Mouse (Mus musculus) heart, postnatal 14 days (tissue): Measurements from ENCODE around the gene Ccdc186. TPM values are rescaled to one million over a fixed set of nuclear protein-coding genes. Genes with fewer than 3 reads are reported as not detected.
"Not testable (repeated sequence)": the region's sequence is repeated elsewhere in the genome, so short reads cannot be mapped to it uniquely, and the experiment has no call there.

Experiments used
- DNase-seq, 2 experiments: peaks; one replicate each; pipeline ENCODE4 v3.0.0; 2021 to 2022
- intact Hi-C: fragments of 180-260 bp; cut with DNase I; formaldehyde crosslinking; loops from one replicate; pipeline ENCODE4 v1.15.1; 2025
- total RNA-seq, 2 experiments: library from RNA; stranded (reverse); gene quantifications; 2 replicates each; pipeline ENCODE4 v1.2.3; 2021

Ccdc186 gene
- total RNA-seq, 2 experiments from 2014 or later: 26.1 to 26.5 TPM

DNA sequence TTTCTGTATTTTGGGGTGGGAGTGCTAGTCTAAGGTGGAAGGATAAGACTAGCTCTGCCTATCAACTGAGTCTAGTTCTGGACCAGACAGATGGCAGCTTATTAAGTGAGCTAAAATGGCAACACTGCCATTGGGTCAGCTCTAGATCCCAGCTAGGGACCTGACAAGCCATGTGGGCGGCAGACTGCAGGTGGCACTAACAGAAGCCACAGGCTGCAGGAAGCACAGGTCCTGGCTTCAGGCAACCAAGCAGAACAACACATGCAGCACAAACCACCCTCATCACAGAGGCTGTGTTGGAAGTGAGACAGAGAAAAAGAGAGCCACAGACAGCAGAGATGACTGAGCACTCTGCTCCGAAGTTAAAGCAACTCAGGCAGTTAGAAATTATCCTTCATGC is 16.6 kb downstream of the Ccdc186 start:
- no peak for DNase-seq
- intact Hi-C loops: no loop called here

- intact Hi-C loops: no loop called here
- no peak for DNase-seq
Observed at GRCm38 (mm10) chr19:56802352-56802746, 19.6 kb downstream of the Ccdc186 start.

DNA sequence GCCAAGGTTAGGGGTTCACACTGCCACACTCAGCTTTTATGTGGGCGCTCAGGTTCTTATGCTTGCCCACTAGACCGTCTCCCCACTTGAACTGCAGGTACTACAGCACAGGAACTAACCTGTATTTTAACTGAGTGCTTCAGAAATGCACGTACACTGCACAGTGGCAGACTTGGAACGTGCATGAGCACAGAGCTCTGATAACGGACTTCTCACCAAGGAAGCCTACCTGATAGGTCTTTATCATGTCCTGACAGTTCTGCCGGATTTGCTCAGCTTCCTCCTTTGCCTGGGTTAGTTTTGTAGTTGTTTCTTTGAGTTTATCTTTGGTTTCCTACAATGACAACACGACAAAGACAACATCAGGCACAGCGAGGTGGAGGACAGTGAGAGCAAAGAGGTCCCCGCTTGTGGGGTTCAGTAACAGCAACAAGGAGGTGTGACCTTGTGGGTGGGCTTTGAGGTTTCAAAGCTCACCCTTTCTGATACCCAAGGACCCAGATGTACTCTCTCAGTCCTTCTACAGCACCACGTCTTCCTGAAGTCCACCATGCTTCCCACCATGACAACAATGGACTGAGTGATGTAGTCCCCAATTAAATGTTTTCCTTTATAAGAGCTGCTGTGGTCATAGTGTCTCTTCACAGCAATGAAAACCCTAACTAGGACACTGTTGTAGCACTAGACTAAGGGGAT is 20.2 kb downstream of the Ccdc186 start:
- DNase-seq: no peak
- intact Hi-C loops: no loop called here

DNA sequence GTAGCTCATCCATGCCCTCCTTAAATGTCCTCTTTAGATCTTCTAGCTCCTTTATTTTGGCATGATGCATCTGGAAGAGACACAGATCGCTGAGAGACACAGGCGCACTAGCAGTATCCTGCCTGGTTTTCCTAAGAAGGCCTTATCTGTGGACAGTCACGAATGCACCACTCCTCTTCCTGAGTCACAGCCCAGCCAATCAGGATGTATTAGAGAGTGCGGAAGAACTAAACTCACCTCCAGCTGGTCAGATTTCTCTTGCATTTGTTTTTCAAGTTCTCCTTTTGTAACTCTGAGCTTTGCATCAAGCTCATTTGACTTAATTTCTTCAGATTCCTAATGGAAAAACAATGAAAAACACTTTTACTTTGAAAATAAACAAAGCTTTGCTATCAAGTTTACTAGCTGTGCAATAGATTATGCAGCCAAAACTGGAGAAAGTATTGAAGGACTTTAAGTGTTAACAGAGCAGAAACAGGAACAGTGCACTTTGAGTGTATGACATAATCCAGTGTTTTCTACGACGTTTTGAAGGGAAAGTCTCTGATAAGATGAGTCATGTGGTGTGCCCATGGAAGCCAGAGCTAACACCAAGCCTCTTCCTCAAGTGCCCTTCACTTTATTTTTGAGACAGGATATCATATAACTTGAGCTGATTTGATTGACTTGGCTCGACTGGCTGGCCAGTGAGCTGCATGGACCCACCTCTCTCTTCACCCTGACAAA is 20.9 kb downstream of the Ccdc186 start:
- intact Hi-C loops: no loop called here

GRCm38 (mm10) chr19:56800226-56800625 is 21.8 kb downstream of the Ccdc186 start:
- intact Hi-C loops: no loop called here
- no peak for DNase-seq

More for the DNA sequence above, 20.9 kb downstream of the Ccdc186 start:
- no peak for DNase-seq

- no peak for DNase-seq
Observed at GRCm38 (mm10) chr19:56797376-56797775, 24.6 kb downstream of the Ccdc186 start.

DNA sequence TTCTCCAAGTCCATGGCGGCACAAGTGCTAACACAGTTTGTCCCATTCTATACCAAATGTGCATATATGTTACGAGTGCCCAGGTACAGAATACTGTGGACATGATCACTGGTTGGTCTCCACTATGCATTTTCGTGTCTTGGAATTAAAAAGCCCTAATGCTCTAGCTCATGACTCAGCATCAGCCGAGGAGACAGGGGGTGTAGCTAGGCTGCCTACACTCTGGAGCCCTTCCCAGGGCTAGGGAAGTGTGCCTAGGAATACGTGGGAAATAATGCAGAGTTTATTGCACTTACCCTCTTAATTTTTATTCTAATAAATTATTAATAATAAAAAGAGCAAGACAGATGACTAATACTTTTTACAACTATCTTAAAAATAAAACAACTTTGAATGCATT is 33.0 kb downstream of the Ccdc186 start:
- intact Hi-C loops: no loop called here
- DNase-seq: no peak

More at GRCm38 (mm10) chr19:56797376-56797775, 24.6 kb downstream of the Ccdc186 start:
- intact Hi-C loops: no loop called here

- intact Hi-C loops: no loop called here
- no peak for DNase-seq
Observed at GRCm38 (mm10) chr19:56787911-56788310, 34.1 kb downstream of the Ccdc186 start.

- intact Hi-C loops: loop anchor here (5.0 kb wide), 1 partner anchor 356 kb away; no protein-coding TSS in a partner anchor
- not testable (repeated sequence) for DNase-seq
Observed at GRCm38 (mm10) chr19:56778532-56778931, 43.5 kb downstream of the Ccdc186 start.

DNA sequence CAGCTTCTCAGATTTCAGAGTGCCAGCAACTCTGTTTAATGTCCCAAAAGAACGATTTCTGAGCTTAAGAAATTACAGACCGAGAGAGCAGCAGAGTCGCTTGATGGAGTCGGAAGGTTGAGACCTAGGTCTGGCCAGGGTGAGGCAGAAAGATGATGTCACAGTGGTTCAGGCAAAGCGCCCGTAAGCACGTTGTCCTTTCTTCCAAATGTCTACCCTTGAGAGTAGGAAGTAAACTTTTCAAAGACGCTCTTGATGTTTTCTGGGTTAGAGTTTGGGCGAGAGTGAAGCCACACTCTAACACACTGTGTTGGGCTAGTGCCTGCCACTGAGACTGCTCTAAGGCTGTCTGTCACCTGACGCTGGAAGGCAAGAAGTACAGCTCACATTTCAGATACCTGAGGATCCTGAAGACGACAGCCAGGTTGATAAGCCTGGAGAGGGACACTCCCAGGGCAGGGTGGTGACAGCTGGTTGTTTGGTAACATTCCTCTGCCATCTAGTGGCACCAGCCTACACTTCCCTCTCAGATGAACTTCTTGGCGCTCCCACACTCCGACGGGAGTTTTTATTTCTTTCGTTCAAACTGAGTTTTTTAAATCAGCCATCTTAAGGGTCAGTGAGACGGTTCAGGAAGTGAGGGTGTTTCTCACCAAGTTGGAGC is 45.1 kb downstream of the Ccdc186 start:
- peak; percentile 50 to 61 for DNase-seq
- intact Hi-C loops: loop anchor here (2.0 to 5.0 kb wide), 3 partner anchors 56 to 355 kb away; no protein-coding TSS in a partner anchor

GRCm38 (mm10) chr19:56775893-56776718 is 45.9 kb downstream of the Ccdc186 start:
- DNase-seq: peak; percentile 27 to 41
- intact Hi-C loops: loop anchor here (2.0 to 5.0 kb wide), 3 partner anchors 55 to 354 kb away; no protein-coding TSS in a partner anchor

DNA sequence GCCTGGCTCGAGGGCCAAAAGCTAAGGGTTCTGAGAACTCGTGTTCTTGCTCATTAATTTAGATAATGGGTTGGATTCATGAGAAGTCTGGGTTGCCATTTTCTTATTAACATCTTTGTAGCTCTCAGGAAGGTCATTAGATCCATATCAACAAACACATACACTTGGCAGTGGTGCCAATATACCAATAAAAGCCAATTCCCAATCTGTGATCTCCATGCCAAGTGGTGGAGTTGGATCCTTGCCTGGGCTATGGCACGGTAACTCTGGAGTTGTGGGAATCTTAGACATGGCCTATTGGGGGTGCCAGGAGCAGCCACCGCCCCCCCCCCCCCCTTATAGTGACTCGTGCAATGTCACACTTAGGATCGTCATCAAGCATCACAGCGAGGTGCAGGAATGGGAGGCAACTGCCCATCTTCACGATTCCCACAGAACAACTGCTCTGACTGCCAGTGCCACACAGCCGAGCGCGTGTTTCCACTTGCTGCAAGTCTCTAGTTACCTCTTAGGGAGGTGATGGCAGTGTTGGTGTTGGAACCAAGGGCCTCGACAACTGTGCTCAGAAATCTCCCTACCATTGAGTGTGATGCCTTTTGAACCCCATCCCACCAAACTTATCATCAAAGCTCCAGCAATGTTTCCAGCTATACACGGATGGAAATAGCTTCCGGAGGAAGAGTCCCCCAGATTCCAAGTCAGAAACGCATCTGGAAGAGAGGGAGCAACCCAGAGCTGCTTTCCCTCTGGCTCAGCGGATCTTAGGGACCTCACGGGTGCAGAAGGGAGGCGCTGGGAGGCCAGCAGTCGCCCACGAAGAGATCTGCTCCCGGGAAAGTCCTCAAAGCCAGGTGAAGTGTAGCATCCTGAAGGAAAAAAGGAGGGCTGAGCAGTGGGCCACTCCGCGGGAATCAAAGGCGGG is 46.8 kb downstream of the Ccdc186 start:
- DNase-seq: no peak
- intact Hi-C loops: loop anchor here (5.0 kb wide), 1 partner anchor 353 kb away; no protein-coding TSS in a partner anchor

DNA sequence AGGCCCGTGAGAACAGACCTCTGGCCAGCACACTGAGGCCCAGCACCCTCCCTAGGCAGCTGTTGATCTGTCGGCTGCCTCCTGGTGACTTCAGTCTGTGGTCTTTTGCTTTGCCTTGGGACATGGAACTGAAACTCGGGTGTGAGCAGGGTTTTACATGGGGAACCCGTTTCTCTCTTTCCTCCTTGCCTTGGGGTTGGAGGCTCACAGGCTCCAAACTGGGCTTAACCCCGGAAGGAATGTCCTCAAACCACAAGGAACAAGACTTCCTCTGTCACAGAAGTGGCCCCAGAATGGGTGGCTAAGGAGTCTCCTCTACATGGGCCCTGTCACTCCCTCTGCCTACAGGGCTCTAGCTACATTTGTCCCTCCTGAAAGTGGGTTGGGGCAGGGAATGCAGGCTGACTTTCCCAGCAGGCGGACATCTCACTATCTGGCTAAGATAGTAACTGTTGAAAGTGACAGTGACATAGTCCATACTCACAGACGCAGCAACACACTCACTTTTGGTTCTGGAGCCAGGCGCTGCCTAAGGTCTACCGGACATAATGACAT is 47.5 kb downstream of the Ccdc186 start:
- intact Hi-C loops: no loop called here
- DNase-seq: peak; percentile 39 to 49

DNA sequence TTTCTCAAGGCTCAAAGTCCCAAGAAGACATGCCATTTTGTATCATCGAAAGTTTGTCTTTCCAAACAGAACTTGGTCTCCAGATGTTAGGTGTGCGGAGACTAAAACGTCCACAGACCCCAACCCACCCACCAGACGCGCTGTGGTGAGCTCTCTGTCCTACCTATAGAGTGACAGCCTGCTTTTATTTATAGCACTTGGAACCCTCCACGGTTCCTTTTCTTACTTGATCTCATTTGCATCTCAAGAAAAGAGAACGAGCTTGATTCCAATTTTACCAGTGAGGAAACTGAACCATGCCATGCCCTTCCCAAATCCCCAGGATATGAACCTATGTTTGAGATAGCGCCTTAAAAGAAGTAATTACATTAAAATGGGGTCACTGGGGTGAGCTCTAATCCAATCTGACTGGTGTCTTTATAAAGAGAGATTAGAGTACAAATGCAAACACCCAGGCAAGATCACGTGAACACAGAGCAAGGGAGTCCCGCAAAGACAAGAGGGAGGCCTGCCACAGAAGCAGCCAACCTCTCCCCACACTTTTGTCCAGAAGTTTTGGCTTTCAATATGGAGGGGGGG is 48.5 kb downstream of the Ccdc186 start:
- intact Hi-C loops: no loop called here

DNA sequence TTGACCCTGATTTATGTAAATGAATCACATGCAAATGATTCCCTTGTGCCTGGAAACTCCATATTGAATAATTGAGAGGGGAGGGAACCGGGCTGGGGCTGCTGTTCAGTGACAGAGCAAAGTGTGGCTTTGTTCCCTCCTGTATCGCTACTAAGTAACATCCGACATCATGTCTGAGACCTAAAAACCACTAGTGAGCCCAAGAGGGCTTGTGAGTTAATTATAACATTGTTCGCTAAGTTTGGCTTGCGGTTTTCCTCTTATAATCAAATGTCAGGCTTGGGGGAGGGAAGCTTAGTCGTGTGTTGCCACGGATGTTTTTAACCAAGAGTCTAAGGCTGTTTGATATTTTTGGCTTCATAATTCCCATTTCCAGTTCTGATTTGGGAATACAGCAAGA is 49.8 kb downstream of the Ccdc186 start:
- intact Hi-C loops: no loop called here
- no peak for DNase-seq

More for the DNA sequence above, 48.5 kb downstream of the Ccdc186 start:
- DNase-seq: no peak

DNA sequence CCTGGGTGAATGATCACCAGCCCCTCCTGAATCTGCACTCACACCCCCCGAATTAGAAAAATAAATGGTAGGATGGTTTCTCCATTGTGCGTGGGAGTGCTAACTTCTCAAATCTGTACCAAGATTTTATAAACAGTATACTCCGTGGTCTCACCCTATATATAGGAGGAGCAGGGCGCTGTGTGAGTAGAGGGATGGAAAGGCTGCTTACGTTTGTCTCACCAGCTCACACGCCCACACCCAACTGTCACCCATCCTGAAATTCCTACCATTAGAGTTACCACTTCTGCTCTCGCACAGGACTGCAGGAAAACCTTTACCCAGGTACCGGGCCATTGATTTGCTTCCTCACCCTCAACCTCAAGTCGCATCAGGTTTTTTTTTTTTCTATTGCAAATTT is 53.0 kb downstream of the Ccdc186 start:
- intact Hi-C loops: no loop called here
- no peak for DNase-seq

DNA sequence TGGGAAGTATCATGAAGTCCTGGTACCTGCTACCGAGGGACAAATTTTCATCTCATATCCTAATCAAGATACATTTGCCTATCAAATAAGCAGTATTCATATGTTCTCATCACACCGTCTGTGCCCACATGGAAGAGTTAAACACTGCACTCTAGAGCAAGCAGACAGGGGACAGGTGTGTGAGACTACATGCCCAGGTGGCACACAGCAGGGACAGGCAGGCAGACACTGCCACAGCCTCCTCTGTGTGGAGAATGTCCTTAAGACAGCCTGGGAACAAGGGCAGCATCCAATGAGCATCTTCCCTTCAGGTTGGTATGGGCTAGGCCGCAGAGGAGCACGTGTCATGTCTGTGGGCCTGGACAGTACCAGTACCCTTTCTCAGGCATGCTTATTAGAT is 59.3 kb downstream of the Ccdc186 start:
- intact Hi-C loops: no loop called here

GRCm38 (mm10) chr19:56761727-56762126 is 60.3 kb downstream of the Ccdc186 start:
- no peak for DNase-seq
- intact Hi-C loops: no loop called here

More for the DNA sequence above, 59.3 kb downstream of the Ccdc186 start:
- no peak for DNase-seq
